Mouse (Mus musculus): ENCODE measurements at regions not wholly inside any gene's neighbourhood (a gene's known extent, or its start where the extent isn't known, plus 50 kb on each side); places are given as distances from the start of the nearest gene placed in this dataset.

DNA sequence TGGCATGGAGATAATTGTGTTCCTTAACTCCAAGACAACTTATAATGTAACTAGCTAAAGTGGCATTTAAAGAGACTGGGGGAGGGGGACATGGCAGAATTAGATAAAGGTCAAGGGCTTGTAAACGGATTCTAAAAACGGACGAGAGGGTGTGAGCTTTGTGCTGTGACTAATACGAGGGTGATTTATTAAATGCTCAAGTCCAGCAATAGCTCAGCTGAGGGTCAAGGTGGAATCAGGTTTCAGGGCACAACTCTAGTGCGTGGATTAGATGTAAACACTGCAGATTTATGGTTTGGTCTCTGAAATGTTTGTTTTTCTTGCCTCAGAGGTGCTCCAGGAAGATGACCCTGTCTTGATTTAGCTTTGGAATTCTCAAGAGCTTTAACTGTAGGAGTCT, 74.8 kb upstream of the Il15 start:
- DNase-seq (ENCODE audit: low read depth in 1 of 2, low spot score in 2 of 2), result no peak
- Histone ChIP-seq H3K27ac (ENCODE audit: insufficient read depth, low read length) (no peak overlapping the region), H3K27me3 (ENCODE audit: control insufficient read depth, insufficient read depth, low read length) (no peaks in the 10 kb centered on the region), H3K4me3 (ENCODE audit: extremely low read depth, insufficient read depth, insufficient read length) (no peak overlapping the region), H3K4me1 (ENCODE audit: control insufficient read depth, insufficient read depth, insufficient read length) (no peaks in the 10 kb centered on the region), H3K36me3 (ENCODE audit: control insufficient read depth, insufficient read depth, low read length) (no peaks in the 10 kb centered on the region)
- TF ChIP-seq POLR2A (IDR thresholded peaks at IDR 0.05; ENCODE audit: low read depth, low read length), result no peak
- TF ChIP-seq CTCF (IDR thresholded peaks at IDR 0.05; ENCODE audit: extremely low read depth, insufficient read depth, insufficient read length, insufficient replicate concordance), result no peak
- 85% methylated on average over 5 of the region's 5 CpGs for WGBS

DNA sequence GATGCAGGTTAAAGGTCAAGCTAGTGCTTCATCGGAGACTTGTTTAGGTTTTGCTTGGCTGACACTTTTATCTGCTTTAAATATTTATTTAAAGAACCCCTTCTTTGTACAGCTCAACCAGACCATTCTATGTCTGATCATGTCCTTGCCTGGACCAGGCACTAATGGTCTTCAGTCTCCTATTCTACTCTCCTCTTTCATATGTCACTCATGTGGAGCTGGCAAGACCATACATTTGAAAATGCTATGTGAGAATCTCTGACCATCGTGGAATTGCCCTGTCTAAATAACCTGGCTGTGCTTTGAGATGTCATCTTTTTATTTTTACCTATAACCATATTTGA, 74.4 kb upstream of the Il15 start:
- H3K4me1 ChIP-seq (ENCODE audit: control insufficient read depth, insufficient read depth, insufficient read length), result no peaks in the 10 kb centered on the region
- H3K4me3 ChIP-seq (ENCODE audit: extremely low read depth, insufficient read depth, insufficient read length), result no peak overlapping the region
- H3K36me3 ChIP-seq (ENCODE audit: control insufficient read depth, insufficient read depth, low read length), result no peaks in the 10 kb centered on the region
- no peak for DNase-seq (ENCODE audit: low read depth in 1 of 2, low spot score in 2 of 2)
- 66% methylated on average over 2 of the region's 2 CpGs for WGBS
- no peak overlapping the region for H3K27ac ChIP-seq (ENCODE audit: insufficient read depth, low read length)
- H3K27me3 ChIP-seq (ENCODE audit: control insufficient read depth, insufficient read depth, low read length), result no peaks in the 10 kb centered on the region
- TF ChIP-seq POLR2A (IDR thresholded peaks at IDR 0.05; ENCODE audit: low read depth, low read length) (no peak), CTCF (IDR thresholded peaks at IDR 0.05; ENCODE audit: extremely low read depth, insufficient read depth, insufficient read length, insufficient replicate concordance) (no peak)

DNA sequence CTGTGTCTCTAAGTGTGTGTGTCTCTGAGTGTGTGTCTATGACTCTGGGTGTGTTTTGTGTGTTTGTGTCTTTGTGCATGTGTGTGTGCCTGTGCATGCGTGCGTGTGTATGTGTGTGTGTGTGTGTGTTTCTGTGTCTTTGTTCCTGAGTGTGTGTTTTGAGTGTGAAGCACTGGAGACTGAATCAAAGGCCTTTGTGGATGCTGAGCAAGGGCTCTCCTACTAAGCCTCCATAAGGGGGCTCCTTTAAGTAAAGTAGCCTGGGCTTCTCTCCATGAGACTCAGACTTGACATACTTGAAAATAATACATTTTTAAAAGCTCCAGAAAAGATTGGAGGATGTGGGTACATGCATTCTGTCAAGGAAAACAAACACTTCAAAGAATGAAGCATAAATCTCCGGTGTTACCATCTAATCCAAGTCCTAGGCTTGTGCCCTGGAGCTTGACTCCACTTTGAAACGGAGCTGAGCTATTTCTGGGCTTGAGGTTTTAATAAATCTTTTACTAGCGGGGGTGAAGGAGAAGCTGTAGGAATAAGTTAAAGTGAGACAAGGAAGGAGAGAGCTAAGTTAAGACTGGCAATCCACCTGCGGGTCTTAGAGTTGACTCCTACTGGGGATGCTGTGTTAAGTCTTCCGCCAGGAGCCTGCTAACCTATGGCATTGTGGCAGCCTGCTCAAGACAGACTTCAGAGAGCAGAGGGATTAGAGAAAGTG, 73.8 kb upstream of the Il15 start:
- no peak for DNase-seq (ENCODE audit: low read depth in 1 of 2, low spot score in 2 of 2)
- no peaks in the 10 kb centered on the region for H3K36me3 ChIP-seq (ENCODE audit: control insufficient read depth, insufficient read depth, low read length)
- no peak overlapping the region for H3K27ac ChIP-seq (ENCODE audit: insufficient read depth, low read length)
- H3K4me1 ChIP-seq (ENCODE audit: control insufficient read depth, insufficient read depth, insufficient read length), result no peaks in the 10 kb centered on the region
- TF ChIP-seq POLR2A (IDR thresholded peaks at IDR 0.05; ENCODE audit: low read depth, low read length) (no peak), CTCF (IDR thresholded peaks at IDR 0.05; ENCODE audit: extremely low read depth, insufficient read depth, insufficient read length, insufficient replicate concordance) (no peak)
- H3K4me3 ChIP-seq (ENCODE audit: extremely low read depth, insufficient read depth, insufficient read length), result no peak overlapping the region
- H3K27me3 ChIP-seq (ENCODE audit: control insufficient read depth, insufficient read depth, low read length), result no peaks in the 10 kb centered on the region
- 84% methylated on average over 7 of the region's 7 CpGs for WGBS

DNA sequence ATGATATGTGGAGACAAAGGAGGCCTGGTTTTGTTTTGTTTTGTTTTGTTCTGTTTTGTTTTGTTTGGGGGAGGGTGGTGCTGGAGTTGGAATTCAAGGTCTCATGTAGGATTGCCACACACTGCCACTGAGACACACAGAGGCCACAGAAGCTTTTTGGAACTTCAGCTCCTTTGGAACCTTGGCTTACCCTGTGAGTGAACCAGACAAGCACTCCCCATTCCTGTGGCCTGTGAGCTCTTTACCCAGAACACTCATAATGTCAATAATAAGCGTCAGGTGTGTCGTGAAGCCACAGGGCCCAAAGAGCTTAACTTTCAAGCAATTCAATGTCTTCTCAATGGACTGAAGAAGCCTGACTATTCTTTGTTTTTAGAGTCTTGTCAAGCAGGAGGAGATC, 70.2 kb upstream of the Il15 start:
- H3K36me3 ChIP-seq (ENCODE audit: control insufficient read depth, insufficient read depth, low read length), result no peaks in the 10 kb centered on the region
- no peak overlapping the region for H3K27ac ChIP-seq (ENCODE audit: insufficient read depth, low read length)
- DNase-seq (ENCODE audit: low read depth in 1 of 2, low spot score in 2 of 2), result no peak
- no peak for TF ChIP-seq POLR2A (IDR thresholded peaks at IDR 0.05; ENCODE audit: low read depth, low read length)
- no peak for TF ChIP-seq CTCF (IDR thresholded peaks at IDR 0.05; ENCODE audit: extremely low read depth, insufficient read depth, insufficient read length, insufficient replicate concordance)
- WGBS, result 99% methylated on average over 2 of the region's 2 CpGs
- no peaks in the 10 kb centered on the region for H3K27me3 ChIP-seq (ENCODE audit: control insufficient read depth, insufficient read depth, low read length)
- H3K4me1 ChIP-seq (ENCODE audit: control insufficient read depth, insufficient read depth, insufficient read length), result no peaks in the 10 kb centered on the region
- H3K4me3 ChIP-seq (ENCODE audit: extremely low read depth, insufficient read depth, insufficient read length), result no peak overlapping the region

DNA sequence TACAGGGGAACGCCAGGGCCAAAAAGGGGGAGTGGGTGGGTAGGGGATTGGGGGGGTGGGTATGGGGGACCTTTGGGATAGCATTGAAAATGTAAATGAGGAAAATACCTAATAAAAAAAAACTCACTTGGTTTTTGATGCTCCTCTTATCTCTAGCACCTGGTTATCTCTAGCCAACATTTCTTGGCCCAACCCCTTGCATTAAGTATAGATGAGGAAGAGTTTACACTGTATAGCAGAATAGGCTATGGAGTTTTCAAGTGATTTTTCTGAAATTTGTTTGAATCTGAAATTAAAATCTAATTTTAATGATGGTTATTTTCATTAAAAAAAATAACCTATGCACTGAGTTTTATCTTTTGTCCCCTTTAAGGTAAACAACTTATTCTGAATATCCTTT, 68.8 kb upstream of the Il15 start:
- Histone ChIP-seq H3K4me3 (ENCODE audit: extremely low read depth, insufficient read depth, insufficient read length) (no peak overlapping the region), H3K27ac (ENCODE audit: insufficient read depth, low read length) (no peak overlapping the region), H3K4me1 (ENCODE audit: control insufficient read depth, insufficient read depth, insufficient read length) (no peaks in the 10 kb centered on the region), H3K36me3 (ENCODE audit: control insufficient read depth, insufficient read depth, low read length) (no peaks in the 10 kb centered on the region), H3K27me3 (ENCODE audit: control insufficient read depth, insufficient read depth, low read length) (no peaks in the 10 kb centered on the region)
- DNase-seq (ENCODE audit: low read depth in 1 of 2, low spot score in 2 of 2), result no peak
- TF ChIP-seq POLR2A (IDR thresholded peaks at IDR 0.05; ENCODE audit: low read depth, low read length) (no peak), CTCF (IDR thresholded peaks at IDR 0.05; ENCODE audit: extremely low read depth, insufficient read depth, insufficient read length, insufficient replicate concordance) (no peak)
- WGBS, result no CpG with 5 or more reads among the region's 1 CpGs

DNA sequence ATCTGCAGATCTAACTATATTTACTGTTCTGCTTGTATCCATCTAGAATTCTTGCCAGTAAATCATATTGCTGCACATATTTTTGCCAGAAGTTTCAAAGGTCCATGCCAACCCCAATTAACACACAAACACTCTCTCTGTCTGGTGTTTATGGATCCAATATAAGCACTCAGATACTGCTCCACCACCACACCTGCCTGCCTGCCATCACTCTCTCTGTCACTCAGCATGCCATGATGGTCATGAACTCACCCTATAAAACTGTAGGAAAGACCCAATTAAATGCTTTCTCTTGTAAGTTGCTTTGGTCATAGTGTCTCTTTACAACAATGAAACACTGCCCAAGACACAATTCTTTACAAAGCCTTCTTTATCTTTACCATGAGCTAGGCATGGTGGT, 66.8 kb upstream of the Il15 start:
- Histone ChIP-seq H3K4me1 (ENCODE audit: control insufficient read depth, insufficient read depth, insufficient read length) (no peaks in the 10 kb centered on the region), H3K27me3 (ENCODE audit: control insufficient read depth, insufficient read depth, low read length) (no peaks in the 10 kb centered on the region), H3K27ac (ENCODE audit: insufficient read depth, low read length) (no peak overlapping the region), H3K36me3 (ENCODE audit: control insufficient read depth, insufficient read depth, low read length) (no peaks in the 10 kb centered on the region), H3K4me3 (ENCODE audit: extremely low read depth, insufficient read depth, insufficient read length) (no peak overlapping the region)
- no peak for TF ChIP-seq CTCF (IDR thresholded peaks at IDR 0.05; ENCODE audit: extremely low read depth, insufficient read depth, insufficient read length, insufficient replicate concordance)
- no peak for TF ChIP-seq POLR2A (IDR thresholded peaks at IDR 0.05; ENCODE audit: low read depth, low read length)
- DNase-seq (ENCODE audit: low read depth in 1 of 2, low spot score in 2 of 2), result no peak

DNA sequence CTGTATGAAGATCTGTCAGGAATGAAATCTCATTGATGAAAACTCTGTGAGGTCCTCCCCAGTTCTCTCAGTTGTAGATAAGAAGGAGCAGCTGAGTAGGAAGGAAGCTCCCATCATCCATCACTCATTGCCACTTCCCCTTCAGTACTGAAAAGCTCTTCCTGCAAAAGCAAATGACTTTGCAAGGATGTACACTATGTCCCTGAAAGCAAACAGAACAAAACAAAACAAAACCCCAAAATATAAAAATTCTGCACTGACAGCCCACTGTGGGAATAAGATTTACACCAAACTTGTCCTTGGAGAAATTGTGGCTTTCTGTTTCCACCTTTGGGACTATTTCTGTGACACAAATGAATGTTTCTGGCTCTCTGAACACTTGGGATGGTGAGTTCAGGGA, 59.8 kb upstream of the Il15 start:
- no peaks in the 10 kb centered on the region for H3K27me3 ChIP-seq (ENCODE audit: control insufficient read depth, insufficient read depth, low read length)
- no peaks in the 10 kb centered on the region for H3K4me1 ChIP-seq (ENCODE audit: control insufficient read depth, insufficient read depth, insufficient read length)
- no peaks in the 10 kb centered on the region for H3K36me3 ChIP-seq (ENCODE audit: control insufficient read depth, insufficient read depth, low read length)
- H3K4me3 ChIP-seq (ENCODE audit: extremely low read depth, insufficient read depth, insufficient read length), result no peak overlapping the region
- TF ChIP-seq CTCF (IDR thresholded peaks at IDR 0.05; ENCODE audit: extremely low read depth, insufficient read depth, insufficient read length, insufficient replicate concordance) (no peak), POLR2A (IDR thresholded peaks at IDR 0.05; ENCODE audit: low read depth, low read length) (no peak)
- H3K27ac ChIP-seq (ENCODE audit: insufficient read depth, low read length), result no peak overlapping the region
- DNase-seq (ENCODE audit: low read depth in 1 of 2, low spot score in 2 of 2), result no peak

Data from spleen, adult 2 months (tissue).